Mouse (Mus musculus) retina, embryonic 14.5 days (tissue): ENCODE data around the gene Adamts17.

ENCODE experiments used
- DNase-seq: peaks from one replicate; pipeline ENCODE4 v3.0.0-alpha.2; 2015; ENCODE audit warnings: low spot score

Adamts17 gene

GRCm38 (mm10) chr7:66846582-66846981 lies 7.0 kb downstream of the Adamts17 start:
- no peak for DNase-seq

GRCm38 (mm10) chr7:66847299-66847698 lies 7.8 kb downstream of the Adamts17 start:
- no peak for DNase-seq

- no peak for DNase-seq
Observed at GRCm38 (mm10) chr7:66849316-66849715, 9.8 kb downstream of the Adamts17 start.

- no peak for DNase-seq
Observed at GRCm38 (mm10) chr7:66852164-66852563, 12.6 kb downstream of the Adamts17 start.

- no peak for DNase-seq
Observed at GRCm38 (mm10) chr7:66857610-66858009, 18.1 kb downstream of the Adamts17 start.

- DNase-seq = no peak
Observed at GRCm38 (mm10) chr7:66858247-66859075, 18.9 kb downstream of the Adamts17 start.

- DNase-seq = peak; percentile 64
Observed at GRCm38 (mm10) chr7:66859220-66859619, 19.7 kb downstream of the Adamts17 start.

GRCm38 (mm10) chr7:66866944-66867718 lies 27.6 kb downstream of the Adamts17 start:
- DNase-seq = peak; percentile 23

GRCm38 (mm10) chr7:66867719-66868501 lies 28.4 kb downstream of the Adamts17 start:
- peak; percentile 30 for DNase-seq

GRCm38 (mm10) chr7:66871520-66871919 lies 32.0 kb downstream of the Adamts17 start:
- DNase-seq = no peak

- DNase-seq = no peak
Observed at GRCm38 (mm10) chr7:66871940-66872511, 32.5 kb downstream of the Adamts17 start.

- DNase-seq = no peak
Observed at GRCm38 (mm10) chr7:66873235-66873634, 33.7 kb downstream of the Adamts17 start.

- no peak for DNase-seq
Observed at GRCm38 (mm10) chr7:66891431-66891830, 51.9 kb downstream of the Adamts17 start.

- DNase-seq = no peak
Observed at GRCm38 (mm10) chr7:66892096-66892495, 52.6 kb downstream of the Adamts17 start.

GRCm38 (mm10) chr7:66902376-66902775 lies 62.8 kb downstream of the Adamts17 start:
- DNase-seq = no peak

GRCm38 (mm10) chr7:66903014-66903413 lies 63.5 kb downstream of the Adamts17 start:
- no peak for DNase-seq

- no peak for DNase-seq
Observed at GRCm38 (mm10) chr7:66905941-66906340, 66.4 kb downstream of the Adamts17 start.

- DNase-seq = no peak
Observed at GRCm38 (mm10) chr7:66912866-66913265, 73.3 kb downstream of the Adamts17 start.

GRCm38 (mm10) chr7:66923595-66923994 lies 84.1 kb downstream of the Adamts17 start:
- DNase-seq = no peak

- DNase-seq = no peak
Observed at GRCm38 (mm10) chr7:66924104-66924503, 84.6 kb downstream of the Adamts17 start.

- no peak for DNase-seq
Observed at GRCm38 (mm10) chr7:66929263-66929662, 89.7 kb downstream of the Adamts17 start.

GRCm38 (mm10) chr7:66931291-66931690 lies 91.8 kb downstream of the Adamts17 start:
- no peak for DNase-seq
